Mouse (Mus musculus) megakaryocyte-erythroid progenitor cell, adult 5-6 weeks (primary cell): ENCODE measurements around the gene Cdkn1c. TPM values are rescaled to one million over a fixed set of nuclear protein-coding genes. Genes with fewer than 3 reads are reported as not detected.

Source experiments
- ATAC-seq: replicated peaks from 2 replicates; pipeline ENCODE4 v1.8.0; 2016; ENCODE audit warnings: mild to moderate bottlenecking, inconsistent platforms; ENCODE audit not compliant: severe bottlenecking, poor library complexity, low FRiP score, low TSS enrichment
- total RNA-seq, 2 experiments: library from RNA; stranded (forward) in 1 of 2; stranded (reverse) in 1 of 2; fragments of 200-1000, 215-1000 nt in 1 of 2; fragments of >200 nt in 1 of 2; fragmentation: Nextera tagmentation in 1 of 2; gene quantifications; 2 replicates each; pipeline ENCODE4 v1.2.3; 2014 to 2017

The Cdkn1c gene
- total RNA-seq, 2 experiments from 2014 or later: 1.1 to 4.3 TPM

GRCm38 (mm10) chr7:143444580-143444954 lies 16.3 kb downstream of the Cdkn1c start:
- ATAC-seq: no peak

GRCm38 (mm10) chr7:143438965-143439364 lies 21.9 kb downstream of the Cdkn1c start:
- no peak for ATAC-seq

GRCm38 (mm10) chr7:143437894-143438581 lies 22.8 kb downstream of the Cdkn1c start:
- no peak for ATAC-seq

- no peak for ATAC-seq
These were observed 23.5 kb downstream of the Cdkn1c start for GRCm38 (mm10) chr7:143437231-143437893.

GRCm38 (mm10) chr7:143433331-143433730 lies 27.5 kb downstream of the Cdkn1c start:
- ATAC-seq: no peak

GRCm38 (mm10) chr7:143432631-143433030 lies 28.2 kb downstream of the Cdkn1c start:
- ATAC-seq: no peak

GRCm38 (mm10) chr7:143428814-143429499 lies 31.9 kb downstream of the Cdkn1c start:
- no peak for ATAC-seq

- ATAC-seq: no peak
These were observed 32.6 kb downstream of the Cdkn1c start for GRCm38 (mm10) chr7:143428142-143428813.

- no peak for ATAC-seq
These were observed 41.2 kb downstream of the Cdkn1c start for GRCm38 (mm10) chr7:143419585-143420160.

GRCm38 (mm10) chr7:143417875-143418274 lies 43.0 kb downstream of the Cdkn1c start:
- no peak for ATAC-seq

GRCm38 (mm10) chr7:143416406-143416805 lies 44.4 kb downstream of the Cdkn1c start:
- no peak for ATAC-seq

GRCm38 (mm10) chr7:143415070-143415469 lies 45.8 kb downstream of the Cdkn1c start:
- no peak for ATAC-seq

GRCm38 (mm10) chr7:143412606-143413005 lies 48.2 kb downstream of the Cdkn1c start:
- ATAC-seq: no peak

- no peak for ATAC-seq
These were observed 52.2 kb downstream of the Cdkn1c start for GRCm38 (mm10) chr7:143408615-143409021.

Other genes with a start within 250 kb of the Cdkn1c start
- gene Slc22a18, start 12.7 kb upstream of the Cdkn1c start, total RNA-seq (2014; fragmentation: Nextera tagmentation): 0.62 and 3.0 TPM in 2 replicates
- 1.1 and 2.5 TPM in 2 replicates for gene Slc22a18, start 12.7 kb upstream of the Cdkn1c start, total RNA-seq (2017)
- 8.4 and 8.5 TPM in 2 replicates for gene Phlda2, start 42.1 kb upstream of the Cdkn1c start, total RNA-seq (2014; fragmentation: Nextera tagmentation)
- gene Phlda2, start 42.1 kb upstream of the Cdkn1c start, total RNA-seq (2017): 6.2 and 15.8 TPM in 2 replicates
- gene Nap1l4, start 88.1 kb upstream of the Cdkn1c start, total RNA-seq (2014; fragmentation: Nextera tagmentation): 130 and 169 TPM in 2 replicates
- 222 and 257 TPM in 2 replicates for gene Nap1l4, start 88.1 kb upstream of the Cdkn1c start, total RNA-seq (2017)
- 83.0 and 151 TPM in 2 replicates for gene Cars, start 139.0 kb upstream of the Cdkn1c start, total RNA-seq (2014; fragmentation: Nextera tagmentation)
- 82.1 and 85.1 TPM in 2 replicates for gene Cars, start 139.0 kb upstream of the Cdkn1c start, total RNA-seq (2017)
- 1.1 and 1.4 TPM in 2 replicates for gene Tnfrsf26, start 167.7 kb upstream of the Cdkn1c start, total RNA-seq (2014; fragmentation: Nextera tagmentation)
- 0.42 and 1.1 TPM in 2 replicates for gene Tnfrsf26, start 167.7 kb upstream of the Cdkn1c start, total RNA-seq (2017)
- 3.0 and 6.0 TPM in 2 replicates for gene Tnfrsf22, start 188.6 kb upstream of the Cdkn1c start, total RNA-seq (2014; fragmentation: Nextera tagmentation)
- gene Tnfrsf22, start 188.6 kb upstream of the Cdkn1c start, total RNA-seq (2017): 0.08 and 2.7 TPM in 2 replicates
- not detected in 2 replicates for gene Tnfrsf23, start 224.8 kb upstream of the Cdkn1c start, total RNA-seq (2014; fragmentation: Nextera tagmentation)
- 0.80 TPM in 1 of 2 replicates, not detected in the other for gene Tnfrsf23, start 224.8 kb upstream of the Cdkn1c start, total RNA-seq (2017)